Mouse (Mus musculus) erythroblast, embryonic 14.5 days (primary cell): ENCODE measurements around the gene Cog3. TPM values are rescaled to one million over a fixed set of nuclear protein-coding genes. Genes with fewer than 3 reads are reported as not detected.

Experiments
- H3K27me3 ChIP-seq: 2 replicates; pipeline ENCODE4 v1.6.1; 2012; ENCODE audit warnings: inconsistent platforms; ENCODE audit not compliant: control insufficient read depth
- H3K36me3 ChIP-seq: 2 replicates; pipeline ENCODE4 v1.6.1; 2012; ENCODE audit warnings: mild to moderate bottlenecking, inconsistent platforms; ENCODE audit not compliant: control insufficient read depth
- H3K4me1 ChIP-seq: 2 replicates; pipeline ENCODE4 v1.6.1; 2012; ENCODE audit warnings: inconsistent platforms; ENCODE audit not compliant: control insufficient read depth
- H3K4me3 ChIP-seq: replicated peaks from 2 replicates; pipeline ENCODE3; 2012; ENCODE audit warnings: moderate library complexity, mild to moderate bottlenecking, inconsistent platforms
- H3K9me3 ChIP-seq: 2 replicates; pipeline ENCODE4 v1.6.1; 2012; ENCODE audit warnings: low read length, inconsistent platforms, mixed read lengths; ENCODE audit not compliant: control insufficient read depth
- GATA1 ChIP-seq: IDR thresholded peaks from 2 replicates; pipeline ENCODE4 v1.6.1; 2012; ENCODE audit warnings: low read length, inconsistent platforms, mixed read lengths
- TAL1 ChIP-seq: IDR thresholded peaks from 3 replicates; pipeline ENCODE4 v1.6.1; 2012; ENCODE audit warnings: low read length, inconsistent platforms, mixed read lengths
- polyA plus RNA-seq: library from polyadenylated mRNA; stranded (reverse); fragments of >175 nt; gene quantifications from 2 replicates; pipeline ENCODE4 v1.2.3, GENCODE M21; 2012

The Cog3 gene
- polyA plus RNA-seq, 1 experiment = 0.23 TPM

- TF ChIP-seq GATA1 (no peak), TAL1 (no peak)
- Histone ChIP-seq H3K4me1 (peaks cover 14% of the 10 kb centered on the region), H3K27me3 (no peaks in the 10 kb centered on the region), H3K9me3 (no peaks in the 10 kb centered on the region), H3K4me3 (no peak overlapping the region), H3K36me3 (peaks cover 79% of the 10 kb centered on the region)
Observed at GRCm38 (mm10) chr14:75769334-75769733, 15.0 kb upstream of the Cog3 start.

- Histone ChIP-seq H3K4me3 (no peak overlapping the region), H3K36me3 (peaks cover 77% of the 10 kb centered on the region), H3K4me1 (peaks cover 3% of the 10 kb centered on the region), H3K27me3 (no peaks in the 10 kb centered on the region), H3K9me3 (no peaks in the 10 kb centered on the region)
- no peak for TF ChIP-seq TAL1
- no peak for TF ChIP-seq GATA1
Observed at GRCm38 (mm10) chr14:75768275-75768608, 13.9 kb upstream of the Cog3 start.

- no peak for TF ChIP-seq GATA1
- no peak for TF ChIP-seq TAL1
- Histone ChIP-seq H3K4me1 (no peaks in the 10 kb centered on the region), H3K27me3 (no peaks in the 10 kb centered on the region), H3K36me3 (peaks cover 75% of the 10 kb centered on the region), H3K4me3 (no peak overlapping the region), H3K9me3 (no peaks in the 10 kb centered on the region)
Observed at GRCm38 (mm10) chr14:75767492-75768274, 13.4 kb upstream of the Cog3 start.

GRCm38 (mm10) chr14:75761028-75761805 lies 6.9 kb upstream of the Cog3 start:
- H3K4me1 ChIP-seq = peaks cover 9% of the 10 kb centered on the region
- H3K9me3 ChIP-seq = no peaks in the 10 kb centered on the region
- no peaks in the 10 kb centered on the region for H3K27me3 ChIP-seq
- TF ChIP-seq TAL1 (no peak), GATA1 (no peak)
- no peak overlapping the region for H3K4me3 ChIP-seq
- H3K36me3 ChIP-seq = peaks cover 30% of the 10 kb centered on the region

- Histone ChIP-seq H3K27me3 (no peaks in the 10 kb centered on the region), H3K36me3 (peaks cover 14% of the 10 kb centered on the region), H3K9me3 (no peaks in the 10 kb centered on the region), H3K4me3 (no peak overlapping the region), H3K4me1 (peaks cover 20% of the 10 kb centered on the region)
- no peak for TF ChIP-seq GATA1
- no peak for TF ChIP-seq TAL1
Observed at GRCm38 (mm10) chr14:75758401-75758800, 4.1 kb upstream of the Cog3 start.

GRCm38 (mm10) chr14:75757821-75758220 lies 3.5 kb upstream of the Cog3 start:
- no peak for TF ChIP-seq GATA1
- TF ChIP-seq TAL1 = no peak
- no peaks in the 10 kb centered on the region for H3K27me3 ChIP-seq
- no peaks in the 10 kb centered on the region for H3K9me3 ChIP-seq
- H3K36me3 ChIP-seq = peaks cover 12% of the 10 kb centered on the region
- no peak overlapping the region for H3K4me3 ChIP-seq
- peaks cover 26% of the 10 kb centered on the region for H3K4me1 ChIP-seq

GRCm38 (mm10) chr14:75756971-75757370 lies 2.7 kb upstream of the Cog3 start:
- TF ChIP-seq TAL1 = no peak
- no peak for TF ChIP-seq GATA1
- H3K9me3 ChIP-seq = no peaks in the 10 kb centered on the region
- H3K4me1 ChIP-seq = peaks cover 30% of the 10 kb centered on the region
- H3K4me3 ChIP-seq = no peak overlapping the region
- H3K27me3 ChIP-seq = no peaks in the 10 kb centered on the region
- peaks cover 6% of the 10 kb centered on the region for H3K36me3 ChIP-seq

- TF ChIP-seq GATA1 = no peak
- no peak for TF ChIP-seq TAL1
- H3K27me3 ChIP-seq = no peaks in the 10 kb centered on the region
- no peaks in the 10 kb centered on the region for H3K9me3 ChIP-seq
- peak overlapping the region; percentile 97 for H3K4me3 ChIP-seq
- peaks cover 60% of the 10 kb centered on the region for H3K4me1 ChIP-seq
- peaks cover 20% of the 10 kb centered on the region for H3K36me3 ChIP-seq
Observed at GRCm38 (mm10) chr14:75753206-75753605, 1.1 kb downstream of the Cog3 start.

GRCm38 (mm10) chr14:75751040-75751439 lies 3.3 kb downstream of the Cog3 start:
- Histone ChIP-seq H3K27me3 (no peaks in the 10 kb centered on the region), H3K4me1 (peaks cover 67% of the 10 kb centered on the region), H3K4me3 (no peak overlapping the region), H3K36me3 (peaks cover 40% of the 10 kb centered on the region), H3K9me3 (no peaks in the 10 kb centered on the region)
- TF ChIP-seq TAL1 (no peak), GATA1 (no peak)
